ENCODE assay signal across 7 mouse cellular contexts in genomic region chr11:120629341-120629730, GRCm38 (mm10). TPM values are rescaled to one million over a fixed set of nuclear protein-coding genes. Genes with fewer than 3 reads are reported as not detected.
DNase-seq lines count a peak whose midpoint lies in the region; ATAC-seq lines count a peak whose summit lies in the region.

No protein-coding gene starts in this region.

- no peak overlapping the region for H3K4me3 ChIP-seq in embryonic facial prominence, embryonic 15.5 days (replicated peaks)
- peak overlapping the region; percentile 14; the same call in 1 of the 2 replicates for H3K4me3 ChIP-seq in kidney, embryonic 15.5 days (replicated peaks)
- H3K4me3 ChIP-seq in macrophage (ENCODE audit: inconsistent target) = peak overlapping the region; percentile 52

- peak; percentile 83 for DNase-seq in 416B (ENCODE audit: low read depth)
- DNase-seq in B cell, adult 2 months = peak; percentile 50 to 51
- DNase-seq in thymus, postnatal 0 days (ENCODE audit: low spot score) = peak; percentile 79
- no peak for DNase-seq in embryo, embryonic 9.5 days (ENCODE audit: extremely low spot score)

- H3K36me3 ChIP-seq in embryonic facial prominence, embryonic 15.5 days = peaks cover 23% of the 10 kb centered on the region
- H3K36me3 ChIP-seq in kidney, embryonic 15.5 days = peaks cover 31% of the 10 kb centered on the region
- H3K36me3 ChIP-seq in macrophage (ENCODE audit: inconsistent target) = no peaks in the 10 kb centered on the region

- WGBS in embryonic facial prominence, embryonic 15.5 days = 81% methylated on average over 23 of the region's 23 CpGs
- WGBS in kidney, embryonic 15.5 days = 75% methylated on average over 23 of the region's 23 CpGs
- WGBS in macrophage (ENCODE audit: missing documents) = 2% methylated on average over 23 of the region's 23 CpGs

- H3K9me3 ChIP-seq in embryonic facial prominence, embryonic 15.5 days (replicated peaks) = no peaks in the 10 kb centered on the region
- no peaks in the 10 kb centered on the region for H3K9me3 ChIP-seq in kidney, embryonic 15.5 days (replicated peaks)

- H3K27ac ChIP-seq in embryonic facial prominence, embryonic 15.5 days (replicated peaks) = peak overlapping the region; percentile 34; the same call in 1 of the 2 replicates
- peak overlapping the region; percentile 92 for H3K27ac ChIP-seq in kidney, embryonic 15.5 days
- H3K27ac ChIP-seq in macrophage = peak overlapping the region; percentile 99

- H3K9ac ChIP-seq in embryonic facial prominence, embryonic 15.5 days = no peak overlapping the region
- 0 out of 2 replicates have a peak overlapping the region, but pooled peaks have one; percentile 27 for H3K9ac ChIP-seq in kidney, embryonic 15.5 days

- no peak for ATAC-seq in embryonic facial prominence, embryonic 15.5 days (ENCODE audit: insufficient number of reproducible peaks, low FRiP score, low TSS enrichment, low read depth)
- ATAC-seq in kidney, embryonic 15.5 days (replicated peaks; ENCODE audit: low FRiP score) = no peak

- no peaks in the 10 kb centered on the region for H3K27me3 ChIP-seq in embryonic facial prominence, embryonic 15.5 days
- H3K27me3 ChIP-seq in kidney, embryonic 15.5 days = no peaks in the 10 kb centered on the region

- H3K4me2 ChIP-seq in embryonic facial prominence, embryonic 15.5 days (replicated peaks) = peak overlapping the region; percentile 21; the same call in 1 of the 2 replicates
- H3K4me2 ChIP-seq in kidney, embryonic 15.5 days = peak overlapping the region; percentile 90

- H3K79me2 ChIP-seq in macrophage (ENCODE audit: inconsistent target) = peaks cover 78% of the 10 kb centered on the region

- peaks cover 45% of the 10 kb centered on the region for H3K4me1 ChIP-seq in embryonic facial prominence, embryonic 15.5 days
- peaks cover 55% of the 10 kb centered on the region for H3K4me1 ChIP-seq in kidney, embryonic 15.5 days

RNA-seq across cellular contexts. Expression of gene Mafg, which starts 4.1 kb away (rescaled TPM):
- polyA plus RNA-seq in embryonic facial prominence, embryonic 15.5 days (2015; fragmentation: Nextera tagmentation; extraction: Ambion mirVana) = 36.4 and 38.7 TPM in 2 replicates
- polyA plus RNA-seq in kidney, embryonic 15.5 days (2015; fragmentation: Nextera tagmentation; extraction: Ambion mirVana) = 32.2 and 35.9 TPM in 2 replicates
- total RNA-seq in macrophage (2018; cell fraction: chromatin; rRNA removed) = 100 to 1,000 TPM; 127 to 265 (median 218) TPM
- total RNA-seq in macrophage (2018; cell fraction: cytosol; rRNA removed) = 10 to 100 TPM; 29.7 to 53.1 (median 42.5) TPM
- total RNA-seq in macrophage (2018; cell fraction: nucleus; rRNA removed) = 100 to 1,000 TPM; 103 to 262 (median 141) TPM
- polyA plus RNA-seq in macrophage (2018) = 18.1 to 68.2 TPM (median 39.6 TPM) in 3 replicates
- 16.5 and 18.7 TPM in 2 replicates for polyA plus RNA-seq in thymus, postnatal 0 days (2015; fragmentation: Nextera tagmentation; extraction: Ambion mirVana)

RNA-seq across cellular contexts. Expression of gene Sirt7, which starts 4.3 kb away (rescaled TPM):
- 34.7 and 35.0 TPM in 2 replicates for polyA plus RNA-seq in embryonic facial prominence, embryonic 15.5 days (2015; fragmentation: Nextera tagmentation; extraction: Ambion mirVana)
- 32.7 and 33.9 TPM in 2 replicates for polyA plus RNA-seq in kidney, embryonic 15.5 days (2015; fragmentation: Nextera tagmentation; extraction: Ambion mirVana)
- 100 to 1,000 TPM; 131 to 498 (median 330) TPM for total RNA-seq in macrophage (2018; cell fraction: chromatin; rRNA removed)
- total RNA-seq in macrophage (2018; cell fraction: cytosol; rRNA removed) = 10 to 100 TPM; 27.1 to 83.0 (median 62.4) TPM
- 100 to 1,000 TPM in 25 of 26 experiments, 10 to 100 TPM in 1; 90.8 to 277 (median 168) TPM for total RNA-seq in macrophage (2018; cell fraction: nucleus; rRNA removed)
- 37.3 to 77.5 TPM (median 50.4 TPM) in 3 replicates for polyA plus RNA-seq in macrophage (2018)
- 100 and 108 TPM in 2 replicates for polyA plus RNA-seq in thymus, postnatal 0 days (2015; fragmentation: Nextera tagmentation; extraction: Ambion mirVana)

RNA-seq across cellular contexts. Expression of gene Pcyt2, which starts 11.6 kb away (rescaled TPM):
- polyA plus RNA-seq in embryonic facial prominence, embryonic 15.5 days (2015; fragmentation: Nextera tagmentation; extraction: Ambion mirVana) = 141 TPM in 2 replicates
- polyA plus RNA-seq in kidney, embryonic 15.5 days (2015; fragmentation: Nextera tagmentation; extraction: Ambion mirVana) = 118 and 140 TPM in 2 replicates
- total RNA-seq in macrophage (2018; cell fraction: chromatin; rRNA removed) = 100 to 1,000 TPM; 136 to 537 (median 250) TPM
- total RNA-seq in macrophage (2018; cell fraction: cytosol; rRNA removed) = 10 to 100 TPM; 15.5 to 47.5 (median 25.2) TPM
- 100 to 1,000 TPM in 23 of 26 experiments, 10 to 100 TPM in 3; 67.5 to 355 (median 144) TPM for total RNA-seq in macrophage (2018; cell fraction: nucleus; rRNA removed)
- polyA plus RNA-seq in macrophage (2018) = 23.8 to 69.4 TPM (median 36.2 TPM) in 3 replicates
- 113 and 114 TPM in 2 replicates for polyA plus RNA-seq in thymus, postnatal 0 days (2015; fragmentation: Nextera tagmentation; extraction: Ambion mirVana)

RNA-seq across cellular contexts. Expression of gene Pycr1, which starts 14.2 kb away (rescaled TPM):
- 53.8 and 54.5 TPM in 2 replicates for polyA plus RNA-seq in embryonic facial prominence, embryonic 15.5 days (2015; fragmentation: Nextera tagmentation; extraction: Ambion mirVana)
- 25.4 and 29.3 TPM in 2 replicates for polyA plus RNA-seq in kidney, embryonic 15.5 days (2015; fragmentation: Nextera tagmentation; extraction: Ambion mirVana)
- total RNA-seq in macrophage (2018; cell fraction: chromatin; rRNA removed) = 1 to 10 TPM in 1 of 26 experiments, under 1 TPM in 1, not detected in 24; 0.36 to 6.1 TPM
- total RNA-seq in macrophage (2018; cell fraction: cytosol; rRNA removed) = under 1 TPM in 11 of 26 experiments, not detected in 15; 0.08 to 0.61 (median 0.15) TPM
- under 1 TPM in 2 of 26 experiments, not detected in 24; 0.40 to 0.50 TPM for total RNA-seq in macrophage (2018; cell fraction: nucleus; rRNA removed)
- not detected in 3 replicates for polyA plus RNA-seq in macrophage (2018)
- polyA plus RNA-seq in thymus, postnatal 0 days (2015; fragmentation: Nextera tagmentation; extraction: Ambion mirVana) = 1.7 and 2.9 TPM in 2 replicates

RNA-seq across cellular contexts. Expression of gene Myadml2, which starts 18.6 kb away (rescaled TPM):
- 1.0 and 1.6 TPM in 2 replicates for polyA plus RNA-seq in embryonic facial prominence, embryonic 15.5 days (2015; fragmentation: Nextera tagmentation; extraction: Ambion mirVana)
- polyA plus RNA-seq in kidney, embryonic 15.5 days (2015; fragmentation: Nextera tagmentation; extraction: Ambion mirVana) = 0.28 and 0.29 TPM in 2 replicates
- total RNA-seq in macrophage (2018; cell fraction: chromatin; rRNA removed) = not detected
- total RNA-seq in macrophage (2018; cell fraction: cytosol; rRNA removed) = not detected
- total RNA-seq in macrophage (2018; cell fraction: nucleus; rRNA removed) = not detected
- polyA plus RNA-seq in macrophage (2018) = not detected in 3 replicates
- polyA plus RNA-seq in thymus, postnatal 0 days (2015; fragmentation: Nextera tagmentation; extraction: Ambion mirVana) = 0.56 and 0.86 TPM in 2 replicates

Comparison
In these comparisons a context has a peak if more than half of its experiments do, and no peak if none do; other contexts are left out.
1. H3K27ac ChIP-seq: peak in every context shown above with its lines; median percentile 99 in macrophage; 92 in kidney, embryonic 15.5 days; 34 in embryonic facial prominence, embryonic 15.5 days.